Mouse (Mus musculus) bone marrow, adult 2 months (tissue): Measurements from ENCODE around the gene Sdk2. TPM values are rescaled to one million over a fixed set of nuclear protein-coding genes. Genes with fewer than 3 reads are reported as not detected.

Source experiments
- H3K27ac ChIP-seq: fragments of 200-500 bp; 2 replicates; pipeline ENCODE4 v1.5.1; 2012; ENCODE audit warnings: low read depth, mild to moderate bottlenecking, control low read depth, inconsistent platforms, low read length; ENCODE audit not compliant: control insufficient read depth, poor library complexity, insufficient read depth
- H3K4me1 ChIP-seq: fragments of 200-500 bp; 2 replicates; pipeline ENCODE4 v1.6.1; 2011; ENCODE audit warnings: low read length; ENCODE audit not compliant: control insufficient read depth, insufficient read depth
- H3K4me3 ChIP-seq: fragments of 200-500 bp; replicated peaks from 2 replicates; pipeline ENCODE3; 2011; ENCODE audit warnings: mild to moderate bottlenecking, low read depth, low read length, control low read depth; ENCODE audit not compliant: control insufficient read depth
- CTCF ChIP-seq: fragments of 200-500 bp; IDR thresholded peaks from 2 replicates; pipeline ENCODE4 v1.5.1; 2011; ENCODE audit warnings: low read length, control low read depth; ENCODE audit not compliant: control insufficient read depth, insufficient read depth
- POLR2A ChIP-seq: fragments of 200-500 bp; IDR thresholded peaks from 2 replicates; pipeline ENCODE4 v1.6.1; 2011; ENCODE audit warnings: low read depth, mild to moderate bottlenecking, control low read depth, low read length, borderline replicate concordance; ENCODE audit not compliant: control insufficient read depth
- WGBS: fragments of 180-500 bp; shearing (Covaris S2); methylation state at CpG from one replicate; pipeline ENCODE4 v1.1.7; 2018; 5-methylcytosine and 5-hydroxymethylcytosine counted together
- polyA plus RNA-seq: library from polyadenylated mRNA; stranded (reverse); fragments of >200 nt; gene quantifications from 2 replicates; pipeline ENCODE4 v1.2.4, GENCODE M21; 2011; ENCODE audit warnings: low replicate concordance; ENCODE audit not compliant: missing spikeins, insufficient read depth, insufficient read length

Gene Sdk2
- polyA plus RNA-seq, 1 experiment: 0.17 TPM

DNA sequence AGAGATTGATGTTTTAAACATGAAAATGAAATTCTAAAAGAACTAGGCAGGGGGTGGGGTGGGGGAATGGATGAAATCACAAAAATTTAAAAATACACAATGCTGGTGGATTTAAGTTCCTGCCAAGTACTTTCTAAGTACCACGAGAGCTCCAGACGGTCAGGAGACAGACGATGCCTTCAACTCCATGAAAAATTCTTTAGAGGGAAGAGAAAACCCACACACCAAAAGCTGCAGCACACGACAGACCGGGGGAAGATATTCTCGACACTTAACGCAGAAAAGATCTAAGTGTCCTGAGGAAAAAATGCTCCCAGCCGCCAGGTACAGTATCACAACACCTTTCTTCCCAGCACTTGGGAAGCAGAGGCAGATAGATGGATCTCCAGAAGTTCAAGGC lies 118.2 kb downstream of the Sdk2 start:
- H3K4me3 ChIP-seq: no peak overlapping the region
- no peaks in the 10 kb centered on the region for H3K4me1 ChIP-seq
- TF ChIP-seq CTCF (no peak), POLR2A (no peak)
- 81% methylated on average over 8 of the region's 8 CpGs for WGBS
- H3K27ac ChIP-seq: no peak overlapping the region

GRCm38 (mm10) chr11:113942101-113942735 lies 124.6 kb downstream of the Sdk2 start:
- no peak overlapping the region for H3K4me3 ChIP-seq
- no peak overlapping the region for H3K27ac ChIP-seq
- WGBS: 54% methylated on average over 9 of the region's 9 CpGs
- TF ChIP-seq POLR2A (no peak), CTCF (no peak)
- H3K4me1 ChIP-seq: no peaks in the 10 kb centered on the region

GRCm38 (mm10) chr11:113933678-113934077 lies 133.2 kb downstream of the Sdk2 start:
- Histone ChIP-seq H3K4me1 (no peaks in the 10 kb centered on the region), H3K4me3 (no peak overlapping the region), H3K27ac (no peak overlapping the region)
- TF ChIP-seq POLR2A (no peak), CTCF (no peak)
- WGBS: 72% methylated on average over 9 of the region's 9 CpGs

DNA sequence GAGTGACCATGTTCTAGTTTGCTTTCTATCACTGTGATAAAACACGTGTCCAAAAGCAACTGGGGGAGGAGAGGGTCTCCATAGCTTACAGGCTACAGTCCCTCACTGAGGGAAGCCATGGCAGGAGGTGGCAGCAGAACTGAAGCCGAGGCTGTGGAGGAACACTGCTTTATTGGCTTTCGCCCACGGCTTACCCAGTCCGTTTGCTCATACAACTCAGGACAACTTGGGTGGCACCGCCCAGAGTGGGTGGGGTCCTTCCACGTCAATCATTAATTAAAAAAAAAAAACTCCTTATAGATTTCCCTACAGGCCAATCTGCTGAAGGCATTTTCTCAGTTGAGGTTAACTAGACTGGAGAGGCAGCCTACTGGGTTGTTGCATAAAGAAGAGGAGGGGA lies 133.9 kb downstream of the Sdk2 start:
- no peaks in the 10 kb centered on the region for H3K4me1 ChIP-seq
- TF ChIP-seq CTCF: no peak
- no peak for TF ChIP-seq POLR2A
- 72% methylated on average over 7 of the region's 7 CpGs for WGBS
- H3K4me3 ChIP-seq: no peak overlapping the region
- no peak overlapping the region for H3K27ac ChIP-seq

- Histone ChIP-seq H3K4me1 (no peaks in the 10 kb centered on the region), H3K27ac (no peak overlapping the region), H3K4me3 (no peak overlapping the region)
- WGBS: 62% methylated on average over 4 of the region's 4 CpGs
- TF ChIP-seq POLR2A (no peak), CTCF (no peak)
These were observed 135.1 kb downstream of the Sdk2 start for GRCm38 (mm10) chr11:113931701-113932100.

- WGBS: 82% methylated on average over 11 of the region's 11 CpGs
- no peaks in the 10 kb centered on the region for H3K4me1 ChIP-seq
- no peak overlapping the region for H3K4me3 ChIP-seq
- TF ChIP-seq POLR2A (no peak), CTCF (no peak)
- H3K27ac ChIP-seq: no peak overlapping the region
These were observed 136.7 kb downstream of the Sdk2 start for GRCm38 (mm10) chr11:113930112-113930511.

DNA sequence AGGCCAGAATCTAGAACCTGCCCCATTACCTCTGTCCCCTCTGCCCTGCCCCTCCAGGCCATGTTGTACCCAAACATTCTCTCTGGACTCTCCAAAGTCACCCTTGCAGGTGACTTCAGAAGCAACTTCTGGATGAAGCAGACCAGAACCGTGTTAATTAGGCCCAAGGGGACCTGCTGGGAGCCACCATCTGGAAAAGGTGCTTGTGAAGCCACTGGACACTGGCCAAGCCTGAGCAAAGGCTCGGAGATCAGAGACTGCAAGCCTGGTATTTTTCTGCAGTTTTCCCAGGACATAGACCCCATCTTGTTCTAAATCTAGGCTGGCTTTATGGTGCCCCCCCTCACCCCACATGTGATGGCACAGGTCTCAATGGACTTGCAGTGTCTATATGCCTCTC lies 138.0 kb downstream of the Sdk2 start:
- H3K4me1 ChIP-seq: no peaks in the 10 kb centered on the region
- H3K27ac ChIP-seq: no peak overlapping the region
- no peak for TF ChIP-seq POLR2A
- no peak for TF ChIP-seq CTCF
- no peak overlapping the region for H3K4me3 ChIP-seq
- WGBS: 68% methylated on average over 2 of the region's 2 CpGs

GRCm38 (mm10) chr11:113928291-113928690 lies 138.6 kb downstream of the Sdk2 start:
- WGBS: 77% methylated on average over 9 of the region's 9 CpGs
- no peak overlapping the region for H3K4me3 ChIP-seq
- no peaks in the 10 kb centered on the region for H3K4me1 ChIP-seq
- TF ChIP-seq CTCF (no peak), POLR2A (no peak)
- H3K27ac ChIP-seq: no peak overlapping the region

- no peaks in the 10 kb centered on the region for H3K4me1 ChIP-seq
- no peak overlapping the region for H3K27ac ChIP-seq
- 73% methylated on average over 3 of the region's 3 CpGs for WGBS
- no peak overlapping the region for H3K4me3 ChIP-seq
- TF ChIP-seq POLR2A: no peak
- TF ChIP-seq CTCF: no peak
These were observed 139.0 kb downstream of the Sdk2 start for GRCm38 (mm10) chr11:113927826-113928225.
